Mouse (Mus musculus) megakaryocyte, embryonic 14.5 days (primary cell): ENCODE results near the gene Kcnip3.

Source experiments
- FLI1 ChIP-seq: IDR thresholded peaks from 2 replicates; pipeline ENCODE4 v1.6.1; 2012; ENCODE audit warnings: low read length, inconsistent platforms, mixed read lengths
- GATA1 ChIP-seq: IDR thresholded peaks from 3 replicates; pipeline ENCODE4 v1.6.1; 2012; ENCODE audit warnings: mixed read lengths, low read length, inconsistent platforms, borderline replicate concordance

DNA sequence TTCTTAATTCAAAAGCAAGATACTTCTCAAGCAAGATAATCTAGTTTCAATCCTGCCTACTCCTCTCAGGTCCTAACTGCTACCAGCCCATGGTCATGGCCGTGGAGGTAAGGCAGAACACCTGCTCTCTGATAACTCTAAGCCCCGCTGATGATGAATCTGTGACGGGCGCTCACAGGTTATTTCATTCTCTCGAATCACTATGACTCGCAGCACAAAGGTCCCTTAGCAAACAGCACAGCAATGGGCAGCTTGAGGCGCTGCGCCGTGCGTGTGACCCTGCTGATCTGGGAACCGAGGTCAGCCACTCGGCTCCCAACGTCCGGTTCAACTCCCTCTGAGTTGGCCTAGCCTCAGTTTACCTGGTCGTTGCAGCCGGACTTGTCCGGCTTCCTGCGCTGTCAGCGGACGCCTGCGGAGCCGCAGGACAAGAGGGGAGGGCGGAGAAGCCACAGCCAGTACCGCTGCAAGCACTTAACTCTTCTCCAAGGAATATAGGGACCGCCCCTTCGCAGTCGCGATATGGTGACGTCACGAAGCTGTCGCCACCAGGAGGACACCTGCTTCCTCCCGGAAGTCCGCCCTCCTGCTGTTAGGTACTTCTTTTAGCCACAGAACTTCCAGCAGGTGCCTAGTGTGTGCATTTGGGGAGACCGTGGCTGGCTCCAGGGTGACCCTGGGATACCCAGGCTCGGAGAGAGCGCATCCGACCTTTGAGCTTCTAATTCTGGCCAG, 77.7 kb downstream of the Kcnip3 start, which contains the start of gene Fahd2a:
- TF ChIP-seq GATA1 = no peak
- TF ChIP-seq FLI1 = no peak
